Mouse (Mus musculus): Measurements from ENCODE around the gene Asb7.

The Asb7 gene

DNA sequence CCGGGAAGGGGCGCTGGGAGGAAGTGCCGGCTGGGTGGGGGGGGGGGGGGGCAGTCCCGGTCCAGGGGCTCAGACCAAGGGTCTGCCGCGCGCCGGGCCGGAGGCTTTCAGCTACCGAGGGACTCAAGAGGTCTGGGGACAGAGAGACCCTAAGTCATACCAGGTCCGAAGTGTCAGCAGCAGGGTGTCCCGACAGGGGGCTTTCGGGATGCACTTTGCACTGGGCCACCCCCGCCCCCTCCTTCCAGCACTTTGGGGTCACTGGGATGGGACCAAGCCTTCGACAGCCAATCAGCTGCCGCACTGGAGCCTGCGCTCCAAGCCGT, at the start of gene Asb7:
TSS of gene Asb7 (minus strand) at position 303 of the 326 bp plus-strand sequence.
- DNase-seq (ENCODE audit: low spot score): no peak

DNA sequence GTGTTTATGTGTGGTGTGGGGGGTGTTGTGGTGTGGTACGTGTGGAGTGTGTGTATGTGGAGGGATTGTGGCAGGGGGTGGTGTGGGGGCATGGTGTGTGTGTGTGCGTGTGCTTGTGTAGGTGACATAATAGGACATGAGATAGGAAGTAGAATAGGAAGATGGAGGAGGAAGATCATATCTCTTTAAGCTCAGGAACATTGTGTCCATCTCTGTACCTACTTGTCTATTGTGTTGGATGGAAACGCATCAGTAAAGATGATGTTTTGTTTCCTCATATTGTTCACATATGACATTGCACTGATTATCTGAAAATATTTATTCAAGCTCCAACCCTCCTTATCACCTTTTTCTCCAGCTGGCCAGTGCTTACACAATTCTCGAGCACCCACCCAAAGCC, 48.0 kb upstream of the Asb7 start:
- DNase-seq (ENCODE audit: low spot score): no peak

DNA sequence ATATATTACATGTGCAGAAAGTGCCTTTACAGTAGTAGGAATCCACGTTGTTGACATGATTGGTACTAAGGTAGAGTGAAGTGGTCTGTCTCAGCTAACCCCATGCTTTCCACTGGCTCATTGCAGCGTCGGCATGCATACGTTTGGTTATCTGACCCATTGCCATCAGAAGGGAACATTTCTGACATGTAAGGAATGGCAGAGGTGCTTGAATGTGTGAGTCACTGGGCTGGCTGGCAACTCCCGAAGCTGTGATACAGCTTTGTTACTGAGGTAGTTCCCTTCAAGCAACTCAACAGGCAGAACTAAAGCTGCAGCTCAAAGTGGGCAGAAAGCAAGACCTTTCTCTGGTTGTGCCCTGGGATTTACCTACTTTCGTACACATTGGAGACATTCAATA, 45.6 kb upstream of the Asb7 start:
- no peak for DNase-seq (ENCODE audit: low spot score)

DNA sequence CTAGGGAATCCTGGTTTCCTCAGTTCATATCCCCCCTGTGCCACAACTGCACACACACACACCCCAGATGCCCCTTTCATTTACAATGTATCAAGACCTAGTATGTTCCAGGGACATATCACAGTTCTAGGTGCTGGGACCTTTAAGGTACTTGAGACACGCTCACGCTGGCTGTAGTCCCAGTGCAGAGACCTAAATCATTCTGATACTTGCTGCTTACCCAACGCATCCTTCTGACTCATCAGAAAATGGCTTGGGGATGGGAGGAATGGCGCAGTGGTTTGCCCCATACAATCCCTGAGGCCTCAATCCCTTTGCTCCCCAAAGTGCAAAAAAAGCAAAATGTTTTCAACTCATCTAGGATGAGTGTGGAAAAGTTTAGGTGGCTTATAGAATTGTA, 45.1 kb upstream of the Asb7 start:
- no peak for DNase-seq (ENCODE audit: low spot score)

DNA sequence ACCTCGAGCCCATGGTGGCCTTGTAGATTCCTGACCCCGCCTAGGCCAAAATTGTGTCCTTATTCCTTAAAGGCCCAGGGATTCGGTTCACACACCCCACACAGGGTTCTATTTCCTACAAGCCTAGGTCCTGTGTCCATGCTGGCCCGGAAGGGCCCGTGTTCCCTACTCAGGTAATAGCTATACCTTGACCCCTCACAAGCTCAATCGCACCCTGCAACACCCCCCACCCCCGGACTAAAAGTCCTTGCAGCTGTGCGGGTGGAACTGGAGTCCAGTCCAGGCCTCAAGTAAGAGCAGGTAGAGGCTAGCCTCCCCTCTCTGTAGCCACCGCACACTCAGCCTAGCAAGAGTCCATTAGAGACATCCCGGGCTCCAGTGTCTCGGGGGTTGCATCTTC, 44.5 kb upstream of the Asb7 start:
- no peak for DNase-seq (ENCODE audit: low spot score)

DNA sequence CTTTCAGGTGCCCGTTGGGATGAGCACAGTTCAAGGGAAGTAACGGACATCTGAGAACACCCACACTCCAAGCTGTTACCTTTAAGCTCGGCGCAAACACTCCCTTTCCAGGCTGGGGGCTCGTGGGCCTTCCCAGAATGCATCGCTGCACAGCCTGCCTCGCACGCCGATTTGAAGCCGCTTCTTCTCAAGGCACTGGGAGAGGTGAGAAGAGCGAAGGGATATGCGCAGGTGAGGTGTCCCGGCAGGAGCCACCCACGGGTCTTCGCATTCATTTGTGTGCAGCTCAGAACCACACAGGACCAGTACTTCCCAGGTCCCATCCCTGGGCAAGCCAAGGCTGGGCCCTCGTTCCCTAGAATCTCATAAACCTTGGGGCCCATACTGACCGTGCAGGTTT, 44.0 kb upstream of the Asb7 start:
- no peak for DNase-seq (ENCODE audit: low spot score)

DNA sequence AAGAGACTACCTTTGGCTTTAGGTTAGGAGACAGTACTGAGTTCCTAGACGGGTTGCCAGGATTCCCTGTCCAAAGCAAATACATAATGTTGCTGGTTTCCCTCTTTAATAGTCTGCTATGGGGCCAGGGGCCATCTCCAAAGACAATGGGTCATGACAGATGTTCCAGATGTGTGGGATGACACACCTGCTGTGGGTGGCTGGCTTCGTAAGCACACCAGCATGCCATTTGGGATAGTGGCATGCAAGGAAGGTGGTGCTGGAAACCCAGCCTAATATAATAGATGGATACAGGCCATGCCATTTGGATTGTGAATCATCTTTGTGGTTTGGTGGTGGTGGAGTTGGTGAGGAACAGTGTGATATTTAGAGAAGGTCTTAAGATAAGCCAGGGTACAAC, 39.8 kb upstream of the Asb7 start:
- DNase-seq (ENCODE audit: low spot score): no peak

DNA sequence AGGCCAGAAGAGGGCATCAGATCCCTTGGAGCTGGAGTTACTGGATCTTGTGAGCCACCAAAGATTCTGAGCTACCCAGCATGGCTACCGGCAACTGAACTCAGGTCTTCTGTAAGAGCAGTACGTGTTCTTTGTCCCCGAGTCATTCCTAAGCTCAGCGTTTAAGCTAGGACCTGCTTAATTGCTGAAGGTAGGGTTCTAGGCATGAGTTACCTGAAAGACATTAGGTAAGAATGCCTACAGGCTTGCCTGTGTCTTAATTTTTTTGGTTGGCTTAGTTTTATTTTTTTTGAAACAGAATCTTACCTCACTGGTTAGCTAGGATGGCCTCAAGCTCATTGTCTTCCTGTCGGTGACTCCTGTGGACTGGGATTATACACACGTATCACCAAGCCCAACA, 38.7 kb upstream of the Asb7 start:
- DNase-seq (ENCODE audit: low spot score): no peak

DNA sequence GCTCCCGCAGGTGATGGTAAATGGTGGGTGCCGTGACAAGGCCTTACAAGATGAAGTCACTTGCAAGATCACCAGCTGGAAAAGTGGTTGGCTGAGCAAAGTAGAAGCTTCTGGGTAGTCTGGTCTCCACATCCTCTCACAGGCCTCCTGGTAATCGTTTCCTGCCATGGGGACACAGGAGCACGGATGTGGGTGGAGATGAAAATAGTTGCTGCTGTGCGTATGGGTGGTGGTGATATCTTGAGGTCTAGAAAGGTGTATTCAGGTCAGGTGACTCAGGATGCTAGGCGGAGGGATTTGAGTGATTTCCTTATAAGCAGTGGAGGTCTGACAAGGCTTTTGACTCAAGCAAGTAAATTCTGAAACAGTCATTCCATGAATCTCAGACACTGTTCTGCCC, 35.6 kb upstream of the Asb7 start:
- DNase-seq (ENCODE audit: low spot score): no peak

DNA sequence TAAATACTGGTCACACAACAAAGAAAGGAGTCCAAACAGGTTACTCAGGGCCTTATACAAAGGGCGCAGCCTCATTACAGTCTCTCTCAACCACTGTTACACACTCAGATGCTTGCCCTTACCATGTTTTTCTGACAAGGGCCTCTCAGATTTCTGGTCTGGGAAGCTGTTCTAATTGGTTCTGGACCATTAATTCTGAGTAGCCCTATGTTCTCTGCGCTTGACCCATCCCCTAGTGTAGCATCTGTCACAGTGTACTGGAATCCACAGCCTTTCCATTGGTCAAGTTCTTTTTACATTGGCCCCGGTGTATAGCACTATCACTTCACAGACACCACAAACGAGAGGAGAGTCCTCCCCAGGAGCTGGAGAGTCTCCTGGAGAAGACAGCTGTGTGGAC, 35.1 kb upstream of the Asb7 start:
- DNase-seq (ENCODE audit: low spot score): no peak

DNA sequence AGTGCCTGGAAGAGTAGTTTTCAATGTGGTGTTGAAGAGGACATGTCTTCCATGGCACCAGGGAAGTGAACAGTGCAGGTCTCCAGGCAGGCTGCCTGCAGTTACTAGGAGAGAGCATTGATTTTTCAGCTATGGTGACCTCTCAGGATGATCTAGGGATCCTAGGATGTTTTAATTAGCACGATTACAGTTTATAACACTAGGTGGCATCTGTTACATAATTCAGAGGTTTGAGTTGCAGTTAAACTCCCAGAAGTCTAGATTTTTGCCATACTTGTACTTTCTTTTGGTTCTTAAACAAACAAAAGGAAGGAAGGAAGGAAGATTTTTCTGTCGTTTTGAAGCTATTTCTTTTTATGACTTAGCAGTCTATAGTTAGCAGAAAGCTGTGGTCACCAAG, 21.8 kb upstream of the Asb7 start:
- no peak for DNase-seq (ENCODE audit: low spot score)

DNA sequence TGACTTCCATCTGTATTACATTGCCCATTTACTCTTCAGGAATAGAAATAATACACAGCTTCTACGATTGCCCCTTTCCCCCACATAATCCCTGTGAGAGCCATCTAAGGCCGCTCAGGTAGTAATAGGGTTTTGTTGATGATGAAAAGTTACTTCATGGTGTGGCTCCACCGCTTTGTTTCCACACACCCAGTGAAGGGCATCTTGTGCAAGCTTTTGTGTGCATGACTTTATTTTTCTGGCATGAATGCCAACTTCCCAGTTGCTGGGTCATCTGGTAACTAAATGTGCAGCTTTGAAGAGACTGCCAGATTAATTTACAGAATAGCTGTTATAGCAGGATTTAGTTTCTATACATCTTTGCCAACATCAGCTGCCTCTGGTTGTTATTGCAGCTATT, 15.2 kb upstream of the Asb7 start:
- DNase-seq (ENCODE audit: low spot score): no peak

DNA sequence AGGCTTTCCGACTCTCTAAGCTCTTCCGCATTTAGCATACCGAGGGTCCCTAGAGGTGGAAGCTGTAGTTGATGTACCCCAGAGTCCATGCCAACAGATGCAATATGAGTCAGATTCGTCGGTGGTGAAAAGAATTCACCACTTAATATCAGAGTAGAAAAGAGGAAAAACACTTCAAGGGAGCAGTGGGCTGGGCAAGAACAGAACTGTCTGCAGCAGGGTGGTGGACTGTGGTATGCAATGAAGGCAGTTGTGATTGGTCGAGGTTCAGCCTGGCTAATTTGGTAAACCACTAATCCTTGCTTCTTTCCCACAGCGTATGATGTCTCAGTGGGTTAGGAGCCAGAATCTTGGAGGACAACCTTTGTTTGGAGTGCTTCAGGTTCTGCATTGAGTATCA, 13.3 kb upstream of the Asb7 start:
- no peak for DNase-seq (ENCODE audit: low spot score)

DNA sequence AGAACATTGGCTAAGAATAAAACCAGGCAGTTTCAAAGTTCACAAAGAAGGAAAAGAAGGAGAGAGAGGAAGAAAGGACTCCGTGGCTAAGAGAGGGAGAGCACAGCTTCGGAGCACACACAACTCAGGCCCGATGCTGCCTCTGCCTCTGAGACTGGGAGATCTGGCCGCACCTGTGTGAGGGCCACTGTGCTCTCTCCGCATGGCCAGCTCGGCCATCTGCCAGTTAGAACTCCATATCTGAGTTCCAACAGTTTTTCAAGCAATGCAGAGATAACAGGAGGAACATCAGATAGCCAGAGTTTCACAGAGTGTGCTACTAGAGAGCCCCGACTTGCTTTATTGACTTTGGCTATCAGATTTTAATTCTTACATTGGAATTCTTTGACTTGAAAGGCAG, 5.1 kb upstream of the Asb7 start:
- peak; percentile 6 for DNase-seq (ENCODE audit: low spot score)

DNA sequence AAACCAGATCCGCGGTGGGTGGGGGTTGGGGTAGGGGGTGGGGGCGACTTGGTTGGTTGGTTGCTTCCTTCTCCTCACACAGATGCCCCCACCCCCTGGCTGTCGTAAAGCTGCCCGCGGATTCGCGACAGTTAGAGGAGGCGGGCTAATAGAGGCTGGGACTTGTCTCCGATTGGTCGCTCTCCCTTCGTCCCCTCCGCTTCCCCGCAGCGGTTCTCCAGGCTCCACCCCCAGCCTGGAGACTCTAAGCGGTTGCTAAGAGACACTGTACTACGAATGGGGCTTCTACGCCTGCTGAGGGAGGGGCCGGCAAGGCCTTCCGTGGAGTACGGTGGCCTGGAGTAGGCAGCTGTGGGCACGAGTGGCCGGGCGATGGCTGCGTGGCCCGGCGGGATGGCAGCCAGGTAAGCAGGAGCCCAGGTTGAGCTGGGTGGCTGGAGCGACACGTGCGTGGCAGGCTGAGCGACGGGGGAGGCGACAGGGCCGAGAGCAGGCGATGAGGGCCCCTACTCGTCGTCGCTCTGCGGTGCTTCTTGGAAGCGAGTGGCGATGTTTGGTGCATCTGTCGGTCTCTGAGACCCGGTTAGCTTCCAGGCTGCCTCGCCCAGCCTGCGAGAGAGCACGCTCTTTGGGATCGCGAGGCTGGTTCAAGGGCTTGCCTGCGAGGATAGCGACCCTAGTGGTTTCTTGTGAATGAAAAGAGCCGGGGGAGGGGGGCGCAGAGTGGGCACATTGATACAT, 394 bp upstream of the Asb7 start, which contains the start of gene Lins1:
TSS of gene Lins1 (plus strand) at position 270 of the 741 bp plus-strand sequence.
- DNase-seq (ENCODE audit: low spot score): peak; percentile 97

DNA sequence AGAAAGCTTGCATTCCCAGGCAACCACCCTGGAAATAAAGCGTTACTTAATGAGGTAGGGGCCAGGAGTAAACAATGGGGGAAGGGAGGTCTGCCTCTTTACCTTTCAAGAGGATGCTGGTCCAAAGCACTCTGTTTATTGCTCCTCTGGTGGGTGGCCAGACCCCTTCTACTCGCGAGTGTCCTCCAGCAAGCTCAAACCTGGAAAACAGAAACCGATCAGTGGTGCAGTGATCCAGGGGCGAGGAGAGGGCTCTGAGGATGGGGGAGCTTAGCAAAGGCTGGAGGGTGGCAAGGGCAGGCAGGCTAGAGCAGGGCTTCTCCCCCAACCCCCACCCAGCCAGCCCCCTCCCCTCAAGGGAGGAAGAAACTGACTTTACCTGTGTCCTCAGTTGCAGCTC, 675 bp downstream of the Asb7 start:
- DNase-seq (ENCODE audit: low spot score): no peak

DNA sequence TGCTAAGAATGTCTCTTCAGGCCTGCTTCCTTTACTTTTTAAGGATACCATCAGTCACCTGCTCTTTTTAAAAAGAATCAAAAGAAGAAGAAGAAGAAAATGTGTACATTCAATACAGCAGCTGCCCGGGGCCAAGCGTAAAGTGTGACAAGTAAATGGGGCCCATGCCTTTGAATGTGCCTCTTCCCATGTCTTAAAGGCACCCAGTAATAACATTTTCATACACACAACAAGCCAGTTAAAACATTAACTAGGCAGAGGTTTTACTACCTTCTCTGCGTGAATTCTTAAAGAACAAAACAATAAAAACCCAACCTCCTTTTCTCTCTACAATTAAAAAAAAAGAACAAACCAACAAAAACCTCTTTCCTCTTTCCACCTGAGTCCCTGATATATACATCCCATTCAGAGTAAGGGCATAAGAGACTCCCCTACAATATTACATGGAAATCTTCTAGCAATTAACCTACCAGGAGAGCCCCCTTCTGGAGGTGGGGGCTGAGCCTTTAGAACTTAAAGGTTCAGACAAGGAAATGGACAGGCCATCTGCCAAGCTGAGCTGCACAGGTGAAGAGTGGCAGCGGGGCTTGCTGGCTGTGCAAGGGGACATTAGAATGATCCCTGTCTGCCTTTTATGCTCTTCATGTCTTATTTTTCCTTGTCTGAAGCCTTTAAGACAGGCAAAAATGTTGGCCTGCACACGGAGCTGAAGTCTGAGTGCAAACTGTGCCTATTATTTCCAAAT, 7.1 kb downstream of the Asb7 start:
- no peak for DNase-seq (ENCODE audit: low spot score)

DNA sequence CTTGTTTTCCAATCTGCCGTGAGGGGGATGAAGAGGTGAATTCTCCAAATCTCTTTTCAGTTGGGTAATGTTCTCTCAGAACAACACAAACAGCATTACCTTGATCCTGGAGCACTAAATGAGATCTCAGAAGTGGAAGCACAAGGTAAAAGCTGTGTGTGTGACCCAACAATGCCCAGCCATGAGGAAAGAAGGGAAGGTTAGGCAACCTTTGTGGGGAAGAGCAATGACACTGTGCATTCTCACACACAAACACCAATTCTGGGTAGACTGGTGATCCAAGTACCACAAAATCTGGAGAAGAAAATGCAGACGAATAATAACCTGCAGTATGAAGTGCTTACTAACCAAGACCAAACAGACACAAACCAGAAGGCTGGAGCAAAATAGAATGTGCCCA, 13.6 kb downstream of the Asb7 start:
- DNase-seq (ENCODE audit: low spot score): no peak

DNA sequence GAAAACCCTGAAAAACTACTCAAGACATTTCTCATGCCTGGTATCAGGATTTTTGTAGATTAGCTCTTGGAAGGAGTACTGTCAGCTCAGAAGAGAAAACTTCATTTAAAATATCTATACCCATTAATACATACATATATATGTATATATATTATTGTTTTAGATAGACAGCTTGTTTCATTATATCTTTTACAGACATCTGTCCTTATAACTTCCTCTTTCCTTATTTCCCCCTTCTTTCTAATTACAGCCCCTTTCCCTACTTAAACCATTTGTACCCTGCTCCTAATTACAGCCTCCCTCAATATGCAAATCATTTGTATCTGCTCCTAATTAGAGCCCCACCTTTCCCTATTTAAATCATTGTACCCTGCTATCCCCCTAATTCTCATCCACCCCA, 22.3 kb downstream of the Asb7 start:
- no peak for DNase-seq (ENCODE audit: low spot score)

DNA sequence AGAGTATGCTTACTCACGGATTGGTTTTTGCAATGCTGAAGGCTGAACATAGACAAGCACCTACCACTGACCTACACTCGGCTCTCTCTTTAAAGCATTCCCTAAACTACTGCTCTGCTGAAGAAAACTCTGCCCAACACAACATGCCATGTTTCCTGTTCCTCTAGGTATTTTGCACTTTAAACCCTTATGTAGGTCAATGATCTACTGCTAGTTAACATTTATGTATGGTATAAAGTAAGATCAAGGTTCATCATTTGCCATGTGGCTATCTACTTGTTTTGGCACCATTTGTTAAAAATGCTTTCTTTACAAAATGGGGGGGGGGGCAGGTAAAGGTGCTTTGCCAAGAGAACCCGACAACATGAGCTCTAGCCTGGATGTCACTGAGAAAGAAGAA, 25.8 kb downstream of the Asb7 start:
- no peak for DNase-seq (ENCODE audit: low spot score)

DNA sequence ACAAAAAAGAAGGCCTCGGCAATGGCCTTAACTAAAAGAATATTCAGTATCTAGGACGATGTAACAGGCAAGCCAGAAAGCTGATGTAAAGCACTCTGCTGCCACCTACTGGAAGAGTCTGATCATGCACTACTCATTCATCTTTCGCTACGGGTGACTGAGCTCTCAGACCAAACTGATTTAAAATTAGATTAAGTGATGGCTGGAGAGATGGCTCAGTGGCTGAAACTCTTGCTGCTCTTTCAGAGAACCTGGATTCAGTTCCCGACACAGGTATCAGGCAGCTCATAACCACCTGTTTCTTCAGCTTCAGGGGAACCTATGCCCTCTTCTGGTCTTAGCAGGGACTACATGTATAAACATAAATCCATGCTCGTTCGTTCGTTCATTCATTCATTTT, 27.8 kb downstream of the Asb7 start:
- DNase-seq (ENCODE audit: low spot score): peak; percentile 91

DNA sequence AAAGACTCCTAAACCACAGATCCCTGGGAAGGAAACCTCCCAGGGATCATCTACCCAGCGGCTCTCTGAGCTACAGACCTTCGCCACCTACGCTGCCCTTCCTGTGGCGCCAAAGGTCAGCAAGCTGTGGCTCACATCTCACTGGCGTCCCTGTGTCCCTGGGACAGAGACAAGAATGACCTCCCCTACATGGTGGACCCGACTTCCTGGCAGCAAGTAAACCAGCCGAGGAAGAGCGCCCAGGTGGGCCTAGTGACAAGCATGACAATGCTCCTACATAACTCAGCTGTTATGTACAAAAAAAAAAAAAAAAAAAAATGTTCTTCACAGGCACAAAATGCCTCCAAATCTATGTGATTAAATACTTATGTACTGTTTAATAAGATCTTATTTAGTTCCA, 28.4 kb downstream of the Asb7 start:
- DNase-seq (ENCODE audit: low spot score): no peak

DNA sequence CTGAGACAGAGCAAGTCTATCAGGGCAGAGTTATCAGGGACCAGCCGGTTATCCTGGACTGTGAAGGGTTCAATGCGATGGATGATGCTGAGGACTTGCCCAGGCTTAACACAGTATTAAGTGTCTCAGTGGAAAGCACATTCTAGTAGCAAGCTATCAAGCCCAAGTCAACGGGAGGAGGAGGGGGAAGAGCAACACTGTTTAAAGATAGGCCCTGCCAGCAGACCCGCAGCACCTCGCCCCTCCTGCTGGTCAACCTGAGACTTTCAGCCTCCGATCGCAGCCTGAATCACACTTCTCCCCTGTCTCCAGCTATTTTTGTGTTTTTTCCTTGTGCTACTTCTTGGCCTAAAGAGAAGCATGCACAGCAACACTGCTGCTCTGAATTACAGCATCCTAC, 29.1 kb downstream of the Asb7 start:
- peak; percentile 19 for DNase-seq (ENCODE audit: low spot score)

DNA sequence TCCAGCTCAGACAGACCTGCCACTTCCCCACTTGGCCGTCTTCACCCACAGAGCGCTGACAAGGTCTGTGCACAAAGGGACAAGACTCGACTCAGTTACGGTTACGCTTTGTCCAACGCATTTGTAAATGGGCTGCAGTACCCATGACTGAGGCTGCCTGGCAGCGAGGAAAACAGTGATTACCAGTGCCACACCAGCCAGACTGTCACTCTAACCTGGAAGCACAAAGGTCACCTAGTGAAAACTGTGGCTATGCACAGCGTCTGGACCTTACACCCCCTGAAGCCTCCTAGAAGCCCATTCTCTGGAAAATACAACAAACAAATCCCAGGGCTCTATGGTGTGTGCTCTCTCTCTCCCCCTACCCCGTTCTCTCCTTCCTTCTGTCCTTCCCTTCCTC, 33.9 kb downstream of the Asb7 start:
- DNase-seq (ENCODE audit: low spot score): no peak

Measured in embryo, embryonic 10 days (tissue).